Mouse (Mus musculus) liver, embryonic 11.5 days (tissue): ENCODE data around the gene Kcnk2. TPM values are rescaled to one million over a fixed set of nuclear protein-coding genes. Genes with fewer than 3 reads are reported as not detected.

Experiments used
- ATAC-seq: fragments of 200-750 bp; cut with Nextera tagmentation; replicated peaks from 2 replicates; pipeline ENCODE4 v1.8.0; 2017; ENCODE audit warnings: moderate number of reproducible peaks, mild to moderate bottlenecking, moderate TSS enrichment, moderate library complexity; ENCODE audit not compliant: low FRiP score
- DNase-seq: peaks from one replicate; pipeline ENCODE4 v3.0.0-alpha.2; 2017; ENCODE audit warnings: low spot score
- H3K27ac ChIP-seq: fragments of 300-500 bp; sonication (generic); 2 replicates; pipeline ENCODE4 v1.5.1; 2014; ENCODE audit warnings: mild to moderate bottlenecking, low read depth, low read length, control low read depth
- H3K27me3 ChIP-seq: fragments of 300-500 bp; sonication (generic); replicated peaks from 2 replicates; pipeline ENCODE4 v1.6.1; 2014; ENCODE audit warnings: low read length, mixed read lengths; ENCODE audit not compliant: control insufficient read depth, insufficient read depth
- H3K36me3 ChIP-seq: fragments of 300-500 bp; sonication (generic); 2 replicates; pipeline ENCODE4 v1.6.1; 2014; ENCODE audit warnings: mild to moderate bottlenecking, low read length, moderate library complexity, mixed read lengths; ENCODE audit not compliant: control insufficient read depth, insufficient read depth
- H3K4me1 ChIP-seq: fragments of 300-500 bp; sonication (generic); replicated peaks from 2 replicates; pipeline ENCODE4 v1.6.1; 2014; ENCODE audit warnings: low read length, mixed read lengths; ENCODE audit not compliant: control insufficient read depth, insufficient read depth
- H3K4me2 ChIP-seq: fragments of 300-500 bp; sonication (generic); 2 replicates; pipeline ENCODE4 v1.6.1; 2014; ENCODE audit warnings: mild to moderate bottlenecking, control low read depth, moderate library complexity
- H3K4me3 ChIP-seq: fragments of 300-500 bp; sonication (generic); 2 replicates; pipeline ENCODE4 v1.5.1; 2014; ENCODE audit warnings: low read depth, low read length, control low read depth
- H3K9ac ChIP-seq: fragments of 300-500 bp; sonication (generic); 2 replicates; pipeline ENCODE4 v1.6.1; 2014; ENCODE audit warnings: low read depth, low read length, control low read depth
- H3K9me3 ChIP-seq: fragments of 300-500 bp; sonication (generic); 2 replicates; pipeline ENCODE4 v1.6.1; 2016; ENCODE audit warnings: low read length, inconsistent platforms, mixed read lengths; ENCODE audit not compliant: control insufficient read depth
- WGBS: fragments of 180-500 bp; shearing (Covaris S2); extraction: QIAGEN DNeasy Blood & Tissue Kit; methylation state at CpG from one replicate; pipeline ENCODE4 v1.1.7; 2014; 5-methylcytosine and 5-hydroxymethylcytosine counted together
- polyA plus RNA-seq: library from polyadenylated mRNA; unstranded; fragments of >200 nt; fragmentation: Nextera tagmentation; extraction: Ambion mirVana; gene quantifications from 2 replicates; pipeline ENCODE4 v1.2.1, GENCODE M21; 2014

The Kcnk2 gene
- polyA plus RNA-seq, 1 experiment from 2014 or later: 0.23 TPM

DNA sequence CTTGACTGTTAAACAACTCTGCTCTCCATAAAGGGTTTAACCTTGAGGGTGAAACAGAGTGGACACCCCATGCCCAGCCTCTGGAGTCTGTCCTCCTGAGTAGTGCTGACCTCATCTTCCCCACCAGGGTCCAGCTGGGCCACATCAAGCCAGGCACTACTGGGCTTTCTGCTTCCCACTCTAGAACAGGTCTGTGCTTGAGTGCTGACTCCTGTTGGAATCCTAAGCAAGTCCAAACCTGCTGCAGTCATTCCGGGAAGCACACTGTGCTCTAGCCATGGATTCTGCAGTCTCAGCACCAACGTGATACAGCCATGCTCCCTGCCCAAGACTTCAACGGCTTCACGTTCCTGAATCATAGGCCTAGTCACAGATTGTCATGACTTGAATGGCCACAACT lies 42.4 kb downstream of the Kcnk2 start:
- ATAC-seq: no peak
- Histone ChIP-seq H3K27ac (no peak overlapping the region), H3K27me3 (no peaks in the 10 kb centered on the region), H3K4me3 (no peak overlapping the region), H3K9me3 (no peaks in the 10 kb centered on the region), H3K4me1 (no peaks in the 10 kb centered on the region), H3K36me3 (no peaks in the 10 kb centered on the region), H3K9ac (no peak overlapping the region), H3K4me2 (no peak overlapping the region)
- WGBS: 81% methylated on average over 4 of the region's 4 CpGs
- no peak for DNase-seq

DNA sequence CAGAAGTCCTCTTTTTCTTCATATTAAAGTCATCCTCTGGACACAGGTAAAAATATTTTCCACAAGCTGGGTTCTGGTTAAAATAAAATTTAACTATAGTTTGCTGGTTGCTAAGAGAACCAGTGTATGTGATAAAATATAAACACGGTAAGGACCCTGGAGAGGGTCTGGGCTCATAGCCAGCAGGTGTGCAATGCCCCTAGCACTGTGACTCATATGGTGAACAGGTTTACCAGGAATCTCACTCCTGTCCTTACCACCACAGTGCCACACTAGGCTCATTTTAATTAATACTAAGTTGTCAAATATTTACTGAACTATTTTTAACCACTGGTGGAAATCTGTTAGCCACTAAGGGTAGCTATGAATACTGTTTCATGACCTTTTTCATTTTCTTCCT lies 48.2 kb downstream of the Kcnk2 start:
- 72% methylated on average over 1 of the region's 1 CpGs for WGBS
- ATAC-seq (no peak), DNase-seq (no peak)
- Histone ChIP-seq H3K4me2 (no peak overlapping the region), H3K27ac (no peak overlapping the region), H3K4me1 (0 out of 2 replicates have a peak, but pooled peaks cover 2% of the 10 kb centered on the region), H3K27me3 (no peaks in the 10 kb centered on the region), H3K9me3 (no peaks in the 10 kb centered on the region), H3K4me3 (no peak overlapping the region), H3K36me3 (no peaks in the 10 kb centered on the region), H3K9ac (no peak overlapping the region)

- H3K9me3 ChIP-seq: no peaks in the 10 kb centered on the region
- ATAC-seq (no peak), DNase-seq (no peak)
- no peak overlapping the region for H3K4me3 ChIP-seq
- no peaks in the 10 kb centered on the region for H3K36me3 ChIP-seq
- H3K4me1 ChIP-seq: 0 out of 2 replicates have a peak, but pooled peaks cover 2% of the 10 kb centered on the region
- H3K27ac ChIP-seq: no peak overlapping the region
- WGBS: 59% methylated on average over 6 of the region's 6 CpGs
- H3K4me2 ChIP-seq: no peak overlapping the region
- no peak overlapping the region for H3K9ac ChIP-seq
- no peaks in the 10 kb centered on the region for H3K27me3 ChIP-seq
Observed at GRCm38 (mm10) chr1:189351804-189352203, 50.3 kb downstream of the Kcnk2 start.

GRCm38 (mm10) chr1:189349205-189349604 lies 52.9 kb downstream of the Kcnk2 start:
- ATAC-seq (no peak), DNase-seq (no peak)
- Histone ChIP-seq H3K4me1 (0 out of 2 replicates have a peak, but pooled peaks cover 2% of the 10 kb centered on the region), H3K9me3 (no peaks in the 10 kb centered on the region), H3K27me3 (peaks cover 11% of the 10 kb centered on the region), H3K27ac (no peak overlapping the region), H3K36me3 (no peaks in the 10 kb centered on the region), H3K9ac (no peak overlapping the region), H3K4me3 (no peak overlapping the region), H3K4me2 (no peak overlapping the region)
- 81% methylated on average over 5 of the region's 5 CpGs for WGBS

GRCm38 (mm10) chr1:189345166-189345565 lies 56.9 kb downstream of the Kcnk2 start:
- WGBS: 71% methylated on average over 5 of the region's 5 CpGs
- Histone ChIP-seq H3K27ac (no peak overlapping the region), H3K4me3 (no peak overlapping the region), H3K27me3 (peaks cover 30% of the 10 kb centered on the region), H3K4me1 (no peaks in the 10 kb centered on the region), H3K9ac (no peak overlapping the region), H3K36me3 (no peaks in the 10 kb centered on the region), H3K4me2 (no peak overlapping the region), H3K9me3 (no peaks in the 10 kb centered on the region)
- DNase-seq (no peak), ATAC-seq (no peak)

- no peaks in the 10 kb centered on the region for H3K36me3 ChIP-seq
- peak overlapping the region; percentile 49 for H3K4me3 ChIP-seq
- H3K9ac ChIP-seq: no peak overlapping the region
- peak overlapping the region; percentile 78 for H3K4me2 ChIP-seq
- peaks cover 30% of the 10 kb centered on the region for H3K27me3 ChIP-seq
- H3K9me3 ChIP-seq: no peaks in the 10 kb centered on the region
- DNase-seq (peak; percentile 35), ATAC-seq (no peak; the same call in 1 of the 2 replicates)
- H3K4me1 ChIP-seq: no peaks in the 10 kb centered on the region
- 3% methylated on average over 71 of the region's 82 CpGs for WGBS
- H3K27ac ChIP-seq: no peak overlapping the region
Observed at GRCm38 (mm10) chr1:189343301-189344251, 58.5 kb downstream of the Kcnk2 start.

DNA sequence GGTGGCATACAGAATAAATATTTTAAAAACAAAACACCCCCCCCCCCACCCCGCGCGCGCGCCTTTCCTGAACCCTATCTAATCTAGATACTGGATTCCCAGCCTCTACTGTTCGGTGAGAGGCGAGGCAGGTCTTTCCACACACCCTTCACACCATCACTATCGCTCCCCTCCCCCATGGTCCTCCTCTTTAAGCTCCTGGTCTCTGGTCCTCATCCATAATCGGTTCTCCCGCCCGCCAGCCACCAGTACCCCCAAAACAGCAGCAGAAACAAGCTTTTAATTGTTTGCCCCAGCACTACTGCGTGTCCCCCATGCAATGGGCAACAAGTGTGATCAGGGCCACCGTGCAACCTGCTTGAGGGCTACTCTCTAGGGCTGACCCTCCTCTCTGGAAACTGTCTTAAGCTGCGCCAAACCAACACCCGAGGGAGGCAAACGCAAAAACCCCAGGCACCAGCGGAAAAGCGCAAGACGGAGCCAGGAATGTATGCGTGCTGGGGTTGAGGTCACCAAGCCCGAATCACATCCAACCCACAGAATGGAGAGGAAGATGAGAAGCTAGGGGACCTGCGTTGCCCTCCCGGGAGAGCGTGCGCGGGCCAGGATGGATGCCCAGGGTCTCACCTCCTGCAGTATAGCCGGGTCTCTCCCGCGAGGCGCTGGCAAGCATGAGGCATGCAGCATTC lies 59.5 kb downstream of the Kcnk2 start:
- no peaks in the 10 kb centered on the region for H3K4me1 ChIP-seq
- no peaks in the 10 kb centered on the region for H3K36me3 ChIP-seq
- no peak overlapping the region for H3K27ac ChIP-seq
- no peaks in the 10 kb centered on the region for H3K9me3 ChIP-seq
- peak; percentile 34 for DNase-seq
- 8% methylated on average over 30 of the region's 30 CpGs for WGBS
- H3K4me3 ChIP-seq: 0 out of 2 replicates have a peak overlapping the region, but pooled peaks have one; percentile 49
- ATAC-seq: no peak
- peak overlapping the region; percentile 78 for H3K4me2 ChIP-seq
- no peak overlapping the region for H3K9ac ChIP-seq
- peaks cover 30% of the 10 kb centered on the region for H3K27me3 ChIP-seq

GRCm38 (mm10) chr1:189341381-189341917 lies 60.6 kb downstream of the Kcnk2 start:
- Histone ChIP-seq H3K9me3 (no peaks in the 10 kb centered on the region), H3K4me1 (no peaks in the 10 kb centered on the region), H3K27me3 (peaks cover 30% of the 10 kb centered on the region), H3K36me3 (no peaks in the 10 kb centered on the region), H3K4me3 (no peak overlapping the region), H3K27ac (no peak overlapping the region), H3K9ac (no peak overlapping the region), H3K4me2 (no peak overlapping the region)
- 29% methylated on average over 4 of the region's 4 CpGs for WGBS
- ATAC-seq: no peak
- no peak for DNase-seq
